Mouse (Mus musculus): ENCODE data around the gene Rbm48. TPM values are rescaled to one million over a fixed set of nuclear protein-coding genes. Genes with fewer than 3 reads are reported as not detected.

Gene Rbm48
- polyA plus RNA-seq, 1 experiment from 2014 or later = 4.6 TPM

DNA sequence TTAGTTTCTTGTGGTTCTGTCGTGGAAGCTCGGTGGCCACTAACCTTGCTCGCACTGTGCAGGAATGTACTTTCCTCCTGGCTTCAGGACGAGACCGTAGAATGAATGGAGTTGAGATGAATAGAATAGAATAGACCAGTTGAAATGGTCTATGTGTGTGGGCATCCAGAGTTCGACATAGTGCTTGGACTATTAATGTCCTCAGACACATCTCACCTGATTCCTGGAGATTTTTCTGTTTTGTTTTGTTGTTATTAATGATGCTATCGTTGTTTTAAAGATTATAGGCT lies 52.0 kb downstream of the Rbm48 start:
- Histone ChIP-seq H3K36me3 (replicated peaks; ENCODE audit: insufficient read depth, low read length) (0 out of 2 replicates have a peak, but pooled peaks cover 5% of the 10 kb centered on the region), H3K9me3 (ENCODE audit: low read length) (no peaks in the 10 kb centered on the region), H3K4me1 (ENCODE audit: insufficient read depth) (peaks cover 21% of the 10 kb centered on the region), H3K4me2 (ENCODE audit: low read depth, low read length) (peak overlapping the region; percentile 80), H3K27ac (ENCODE audit: low read depth) (peak overlapping the region; percentile 93; the same call in 1 of the 2 replicates), H3K9ac (replicated peaks) (peak overlapping the region; percentile 94), H3K27me3 (ENCODE audit: insufficient read depth, low read length) (no peaks in the 10 kb centered on the region), H3K4me3 (ENCODE audit: low read depth, low read length) (peak overlapping the region; percentile 92)
- peak; percentile 11; the same call in 1 of the 2 replicates for ATAC-seq
- 7% methylated on average over 7 of the region's 7 CpGs for WGBS (ENCODE audit: insufficient replicate concordance)
- TF ChIP-seq CTCF (IDR thresholded peaks at IDR 0.05; ENCODE audit: low read depth) (no peak), EP300 (IDR thresholded peaks at IDR 0.05; ENCODE audit: low read depth) (no peak)
- DNase-seq = no peak

DNA sequence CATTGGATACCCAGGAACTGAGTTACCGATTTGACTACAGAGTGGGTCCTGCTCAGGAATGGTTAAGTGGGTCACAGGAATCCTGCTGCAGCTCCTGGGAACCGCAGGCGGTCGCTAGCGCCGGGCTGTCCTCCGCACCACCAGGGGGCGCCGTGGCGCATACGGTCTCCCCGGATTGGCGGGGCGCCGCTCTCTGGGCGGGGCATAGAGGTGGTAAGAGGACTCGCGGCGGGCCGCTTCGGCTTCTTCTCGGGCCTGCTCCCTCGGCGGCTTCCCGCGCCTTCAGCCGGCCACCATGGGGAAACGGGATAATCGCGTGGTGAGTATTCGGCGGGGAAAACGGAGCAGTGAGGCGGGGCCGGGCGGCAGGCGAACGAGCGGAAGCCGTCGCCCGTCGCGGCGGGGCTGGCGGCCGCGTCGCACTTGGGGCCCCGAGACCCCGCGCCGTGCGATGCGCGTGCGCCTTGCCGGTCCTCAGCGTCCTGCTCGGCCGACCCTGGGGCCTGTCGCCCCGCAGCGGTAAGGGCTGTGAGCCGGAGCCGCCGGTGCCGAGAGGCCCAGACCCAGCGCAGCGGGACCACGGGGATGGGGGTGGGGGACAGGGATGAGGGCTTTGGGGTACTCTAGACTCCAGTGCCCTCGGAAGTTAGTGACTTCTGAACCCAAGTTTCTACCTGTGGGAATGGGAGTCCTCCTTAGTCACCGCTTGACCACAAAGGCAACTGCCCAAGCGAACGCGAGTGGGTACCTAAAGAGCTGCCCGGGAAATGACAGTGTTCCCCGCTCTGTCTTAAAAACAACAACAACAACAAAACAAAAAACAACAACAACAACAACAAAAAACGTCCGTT lies 52.5 kb downstream of the Rbm48 start, which contains the start of gene Fam133b:
TSS of gene Fam133b (plus strand) at position 205 of the 851 bp plus-strand sequence.
- Histone ChIP-seq H3K4me2 (ENCODE audit: low read depth, low read length) (peak within 1 kb of the TSS; percentile 80), H3K4me1 (ENCODE audit: insufficient read depth) (peaks cover 21% of the 10 kb centered on the region), H3K9me3 (ENCODE audit: low read length) (no peaks in the 10 kb centered on the region), H3K27ac (ENCODE audit: low read depth) (peak within 1 kb of the TSS; percentile 93), H3K9ac (replicated peaks) (peak within 1 kb of the TSS; percentile 94), H3K36me3 (replicated peaks; ENCODE audit: insufficient read depth, low read length) (0 out of 2 replicates have a peak, but pooled peaks cover 5% of the 10 kb centered on the region), H3K27me3 (ENCODE audit: insufficient read depth, low read length) (no peaks in the 10 kb centered on the region), H3K4me3 (ENCODE audit: low read depth, low read length) (peak within 1 kb of the TSS; percentile 92)
- no peak for TF ChIP-seq EP300 (IDR thresholded peaks at IDR 0.05; ENCODE audit: low read depth)
- peak; percentile 99 for TF ChIP-seq CTCF (IDR thresholded peaks at IDR 0.05; ENCODE audit: low read depth)
- DNase-seq (peak; percentile 97), ATAC-seq (peak; percentile 97)
- 2% methylated on average over 77 of the region's 80 CpGs for WGBS (ENCODE audit: insufficient replicate concordance)

DNA sequence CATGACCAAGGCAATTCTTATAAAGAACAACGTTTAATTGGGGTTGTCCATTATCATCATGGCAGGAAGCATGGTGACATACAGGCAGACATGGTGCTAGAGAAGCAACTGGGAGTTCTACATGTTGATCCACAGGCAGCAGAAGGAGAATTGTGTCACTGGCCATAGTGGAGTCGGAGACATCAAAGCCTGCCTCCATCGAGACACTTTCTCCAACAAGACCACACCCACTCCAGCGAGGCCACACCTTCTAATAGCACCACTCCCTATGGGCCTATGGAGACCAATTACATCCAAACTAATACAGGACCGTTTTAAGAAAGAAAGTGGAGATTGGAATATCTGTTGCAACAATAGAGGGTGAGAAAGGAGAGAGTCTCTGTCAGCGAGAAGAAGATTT lies 54.5 kb downstream of the Rbm48 start:
- Histone ChIP-seq H3K4me2 (ENCODE audit: low read depth, low read length) (no peak overlapping the region), H3K9me3 (ENCODE audit: low read length) (no peaks in the 10 kb centered on the region), H3K27ac (ENCODE audit: low read depth) (no peak overlapping the region), H3K9ac (replicated peaks) (no peak overlapping the region), H3K4me3 (ENCODE audit: low read depth, low read length) (no peak overlapping the region), H3K36me3 (replicated peaks; ENCODE audit: insufficient read depth, low read length) (0 out of 2 replicates have a peak, but pooled peaks cover under 1% of the 10 kb centered on the region), H3K4me1 (ENCODE audit: insufficient read depth) (peaks cover 21% of the 10 kb centered on the region), H3K27me3 (ENCODE audit: insufficient read depth, low read length) (no peaks in the 10 kb centered on the region)
- TF ChIP-seq EP300 (IDR thresholded peaks at IDR 0.05; ENCODE audit: low read depth) = no peak
- TF ChIP-seq CTCF (IDR thresholded peaks at IDR 0.05; ENCODE audit: low read depth) = no peak
- DNase-seq (no peak), ATAC-seq (no peak)
- WGBS (ENCODE audit: insufficient replicate concordance) = 76% methylated on average over 6 of the region's 6 CpGs

DNA sequence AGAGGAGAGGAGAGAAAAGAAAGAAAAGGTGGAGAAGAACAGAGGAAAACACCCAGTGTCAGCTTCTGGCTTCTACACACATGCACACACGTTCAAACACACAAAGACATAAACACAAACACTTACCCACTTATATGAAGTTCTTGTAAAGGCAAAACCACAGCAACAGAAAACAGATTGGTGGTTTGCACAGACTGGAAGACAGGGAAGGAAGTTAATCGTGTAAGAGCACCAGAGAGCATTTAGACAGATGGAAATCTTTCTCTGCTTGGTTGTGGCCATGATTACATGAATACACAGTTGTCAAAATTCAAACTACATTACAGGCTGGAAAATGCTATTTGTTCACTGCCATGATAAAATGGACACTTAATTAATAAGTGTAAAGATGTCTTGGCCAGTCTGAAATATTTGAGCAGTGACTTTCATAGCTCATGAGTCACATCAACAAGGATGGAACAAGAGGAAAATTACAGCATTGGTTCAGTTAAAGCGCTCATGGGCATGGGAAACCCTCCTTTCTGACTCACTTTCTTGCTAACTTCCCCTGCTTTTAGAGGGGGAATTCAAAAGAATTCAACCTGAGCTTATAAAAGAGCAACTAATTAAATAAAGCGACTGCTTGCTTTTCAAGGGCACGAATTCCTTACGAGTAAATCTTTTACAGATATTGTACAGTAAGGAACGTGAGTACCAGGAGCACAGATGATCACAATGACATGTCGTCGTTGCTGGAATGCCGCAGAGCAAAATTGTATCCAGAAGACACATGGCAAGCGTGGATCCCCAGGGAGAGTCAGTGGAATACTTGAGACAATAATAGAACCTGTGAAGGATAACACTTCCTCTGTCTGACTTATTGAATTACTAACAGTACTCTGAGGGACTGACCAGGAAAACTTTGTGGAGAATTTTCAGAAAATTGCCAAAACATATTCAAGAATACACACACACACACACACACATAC lies 57.6 kb downstream of the Rbm48 start:
- WGBS (ENCODE audit: insufficient replicate concordance) = 61% methylated on average over 11 of the region's 11 CpGs
- no peak for ATAC-seq
- no peak overlapping the region for H3K27ac ChIP-seq (ENCODE audit: low read depth)
- H3K4me2 ChIP-seq (ENCODE audit: low read depth, low read length) = no peak overlapping the region
- H3K4me1 ChIP-seq (ENCODE audit: insufficient read depth) = no peaks in the 10 kb centered on the region
- no peaks in the 10 kb centered on the region for H3K27me3 ChIP-seq (ENCODE audit: insufficient read depth, low read length)
- H3K36me3 ChIP-seq (replicated peaks; ENCODE audit: insufficient read depth, low read length) = no peaks in the 10 kb centered on the region
- H3K4me3 ChIP-seq (ENCODE audit: low read depth, low read length) = no peak overlapping the region
- H3K9me3 ChIP-seq (ENCODE audit: low read length) = no peaks in the 10 kb centered on the region
- no peak overlapping the region for H3K9ac ChIP-seq (replicated peaks)
- TF ChIP-seq CTCF (IDR thresholded peaks at IDR 0.05; ENCODE audit: low read depth) (no peak), EP300 (IDR thresholded peaks at IDR 0.05; ENCODE audit: low read depth) (no peak)
- DNase-seq = no peak

DNA sequence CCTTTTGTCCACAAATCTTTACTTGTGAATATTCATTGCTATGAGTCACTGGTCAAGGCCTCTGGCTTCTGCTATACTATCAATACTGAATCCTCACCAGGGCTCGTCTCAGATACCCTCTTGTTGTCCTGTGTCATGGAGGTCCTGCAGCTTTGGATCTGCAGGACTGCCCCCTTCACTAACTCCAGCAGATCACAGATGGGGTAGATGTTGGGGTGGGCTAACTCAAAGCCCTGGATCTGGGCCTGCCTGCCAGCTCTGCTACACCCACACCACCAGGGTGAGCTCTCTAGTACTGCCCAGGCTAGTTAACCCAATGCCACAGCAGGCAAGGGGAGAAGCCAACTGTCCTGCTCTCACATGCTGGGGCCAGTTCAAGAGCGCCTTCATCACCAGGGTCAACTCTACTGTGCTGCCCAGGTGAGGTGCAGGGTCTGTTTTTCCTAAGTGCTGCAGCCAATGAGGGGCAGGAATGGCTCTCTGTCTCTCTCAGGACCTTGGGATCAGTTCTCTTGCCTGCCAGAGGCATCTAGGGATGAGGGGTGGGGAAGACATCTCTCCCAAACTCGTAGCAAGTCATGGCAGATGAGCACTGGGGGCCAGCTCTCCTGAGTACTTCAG lies 59.7 kb downstream of the Rbm48 start:
- Histone ChIP-seq H3K4me1 (ENCODE audit: insufficient read depth) (no peaks in the 10 kb centered on the region), H3K4me3 (ENCODE audit: low read depth, low read length) (no peak overlapping the region), H3K36me3 (replicated peaks; ENCODE audit: insufficient read depth, low read length) (no peaks in the 10 kb centered on the region), H3K9ac (replicated peaks) (no peak overlapping the region), H3K27me3 (ENCODE audit: insufficient read depth, low read length) (no peaks in the 10 kb centered on the region), H3K4me2 (ENCODE audit: low read depth, low read length) (no peak overlapping the region), H3K9me3 (ENCODE audit: low read length) (no peaks in the 10 kb centered on the region), H3K27ac (ENCODE audit: low read depth) (no peak overlapping the region)
- ATAC-seq (no peak), DNase-seq (no peak)
- WGBS (ENCODE audit: insufficient replicate concordance) = 71% methylated on average over 3 of the region's 3 CpGs
- TF ChIP-seq CTCF (IDR thresholded peaks at IDR 0.05; ENCODE audit: low read depth) (no peak), EP300 (IDR thresholded peaks at IDR 0.05; ENCODE audit: low read depth) (no peak)

Other genes starting within 250 kb of the Rbm48 start
- gene Fam133b, start 52.8 kb downstream of the Rbm48 start, polyA plus RNA-seq (2015; fragmentation: Nextera tagmentation; extraction: Ambion mirVana) = 10.6 and 11.1 TPM in 2 replicates
- gene 1700109H08Rik, start 25.0 kb downstream of the Rbm48 start, polyA plus RNA-seq (2015; fragmentation: Nextera tagmentation; extraction: Ambion mirVana) = 0.32 and 0.65 TPM in 2 replicates
- gene Pex1, start 519 bp downstream of the Rbm48 start, polyA plus RNA-seq (2015; fragmentation: Nextera tagmentation; extraction: Ambion mirVana) = 8.1 and 11.3 TPM in 2 replicates
- not detected in 2 replicates for gene Tmbim7, start 54.6 kb upstream of the Rbm48 start, polyA plus RNA-seq (2015; fragmentation: Nextera tagmentation; extraction: Ambion mirVana)
- 25.7 and 26.9 TPM in 2 replicates for gene Gatad1, start 60.6 kb upstream of the Rbm48 start, polyA plus RNA-seq (2015; fragmentation: Nextera tagmentation; extraction: Ambion mirVana)
- 2.6 and 2.9 TPM in 2 replicates for gene Ankib1, start 206.3 kb upstream of the Rbm48 start, polyA plus RNA-seq (2015; fragmentation: Nextera tagmentation; extraction: Ambion mirVana)
- gene Krit1, start 206.6 kb upstream of the Rbm48 start, polyA plus RNA-seq (2015; fragmentation: Nextera tagmentation; extraction: Ambion mirVana) = 10.5 and 12.7 TPM in 2 replicates
- gene Lrrd1, start 248.6 kb upstream of the Rbm48 start, polyA plus RNA-seq (2015; fragmentation: Nextera tagmentation; extraction: Ambion mirVana) = not detected in 2 replicates

Measured in liver, postnatal 0 days (tissue).